Mouse (Mus musculus) cortical plate, adult 2 months (tissue): ENCODE measurements around the gene Cog7. TPM values are rescaled to one million over a fixed set of nuclear protein-coding genes. Genes with fewer than 3 reads are reported as not detected.

ENCODE experiments used
- H3K27ac ChIP-seq: fragments of 200-500 bp; 2 replicates; pipeline ENCODE4 v1.5.1; 2012; ENCODE audit warnings: low read length, control low read depth, inconsistent platforms; ENCODE audit not compliant: insufficient read depth
- H3K4me1 ChIP-seq: fragments of 200-500 bp; 2 replicates; pipeline ENCODE4 v1.6.1; 2011; ENCODE audit warnings: low read length; ENCODE audit not compliant: control insufficient read depth, insufficient read depth
- H3K4me3 ChIP-seq: fragments of 200-500 bp; 2 replicates; pipeline ENCODE4 v1.5.1; 2011; ENCODE audit warnings: mild to moderate bottlenecking, low read length, control low read depth; ENCODE audit not compliant: insufficient read depth
- CTCF ChIP-seq: fragments of 200-500 bp; IDR thresholded peaks from 2 replicates; pipeline ENCODE4 v1.5.1; 2011; ENCODE audit warnings: mild to moderate bottlenecking, control low read depth, low read length; ENCODE audit not compliant: insufficient read depth; ENCODE audit errors: extremely low read depth
- POLR2A ChIP-seq: fragments of 200-500 bp; IDR thresholded peaks from 2 replicates; pipeline ENCODE4 v1.6.1; 2011; ENCODE audit warnings: mild to moderate bottlenecking, low read length, control low read depth; ENCODE audit not compliant: insufficient read depth; ENCODE audit errors: extremely low read depth
- polyA plus RNA-seq: library from polyadenylated mRNA; depleted of rRNA; stranded (reverse); fragments of >200 nt; gene quantifications from 2 replicates; pipeline ENCODE4 v1.2.3, GENCODE M21; 2012

The Cog7 gene
- polyA plus RNA-seq, 1 experiment, result 28.9 TPM

GRCm38 (mm10) chr7:121935906-121936794, 45.4 kb downstream of the Cog7 start:
- TF ChIP-seq CTCF, result no peak
- TF ChIP-seq POLR2A, result no peak
- no peak overlapping the region for H3K4me3 ChIP-seq
- H3K27ac ChIP-seq, result no peak overlapping the region
- H3K4me1 ChIP-seq, result peaks cover 4% of the 10 kb centered on the region; the same call in 1 of the 2 replicates

GRCm38 (mm10) chr7:121934346-121934745, 47.2 kb downstream of the Cog7 start:
- H3K27ac ChIP-seq, result no peak overlapping the region
- peaks cover 5% of the 10 kb centered on the region; the same call in 1 of the 2 replicates for H3K4me1 ChIP-seq
- TF ChIP-seq CTCF, result no peak
- no peak overlapping the region for H3K4me3 ChIP-seq

GRCm38 (mm10) chr7:121933675-121934074, 47.8 kb downstream of the Cog7 start:
- no peak overlapping the region for H3K4me3 ChIP-seq
- peaks cover 5% of the 10 kb centered on the region; the same call in 1 of the 2 replicates for H3K4me1 ChIP-seq
- TF ChIP-seq CTCF (no peak), POLR2A (no peak)
- no peak overlapping the region for H3K27ac ChIP-seq

GRCm38 (mm10) chr7:121931246-121931645, 50.3 kb downstream of the Cog7 start:
- 0 out of 2 replicates have a peak, but pooled peaks cover 2% of the 10 kb centered on the region for H3K4me1 ChIP-seq
- no peak for TF ChIP-seq CTCF
- TF ChIP-seq POLR2A, result no peak
- H3K4me3 ChIP-seq, result no peak overlapping the region
- H3K27ac ChIP-seq, result no peak overlapping the region

- no peak overlapping the region for H3K4me3 ChIP-seq
- TF ChIP-seq CTCF, result no peak
- TF ChIP-seq POLR2A, result no peak
- 0 out of 2 replicates have a peak, but pooled peaks cover 2% of the 10 kb centered on the region for H3K4me1 ChIP-seq
- H3K27ac ChIP-seq, result no peak overlapping the region
Observed at GRCm38 (mm10) chr7:121927882-121928281, 53.6 kb downstream of the Cog7 start.

DNA sequence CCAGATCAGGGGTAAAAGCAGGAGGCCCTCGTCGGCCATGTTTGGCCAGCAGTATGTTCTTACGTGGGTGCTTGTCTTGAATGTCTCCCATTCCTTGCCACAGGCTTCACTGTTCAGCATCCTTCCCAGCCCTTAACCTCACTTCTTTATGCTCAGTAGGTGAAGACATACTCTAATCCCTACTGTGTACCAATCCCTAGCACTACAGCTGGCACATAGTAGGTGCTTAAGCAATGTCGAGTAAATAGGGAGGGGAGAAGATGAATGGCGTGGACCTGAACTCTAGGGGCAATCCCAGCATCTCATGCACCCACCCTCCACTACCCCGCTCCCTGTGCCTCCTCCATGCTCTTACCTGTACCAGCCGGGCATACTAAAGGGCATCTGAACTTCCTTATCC, 57.1 kb downstream of the Cog7 start:
- H3K4me1 ChIP-seq, result no peaks in the 10 kb centered on the region
- TF ChIP-seq POLR2A, result no peak
- no peak for TF ChIP-seq CTCF
- no peak overlapping the region for H3K4me3 ChIP-seq
- H3K27ac ChIP-seq, result no peak overlapping the region

DNA sequence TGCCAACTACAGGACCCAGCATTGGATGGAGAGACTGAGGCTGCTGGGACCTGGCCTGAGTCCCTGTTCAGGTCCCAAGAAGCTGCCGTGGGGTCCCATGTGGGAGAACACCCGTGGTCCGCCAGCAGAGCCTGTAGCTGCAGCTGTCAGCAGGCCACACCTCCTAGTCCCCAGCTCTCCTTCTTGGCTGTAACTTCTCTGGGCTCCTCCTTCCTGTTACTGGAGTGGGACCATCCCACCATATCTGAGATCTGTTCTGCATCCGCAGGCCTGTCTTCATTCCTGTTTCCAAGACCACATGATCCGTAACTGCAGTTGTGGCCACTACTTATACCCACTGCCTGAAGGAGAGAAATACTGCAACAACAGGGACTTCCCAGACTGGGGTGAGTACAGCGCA, 67.6 kb downstream of the Cog7 start:
- no peak overlapping the region for H3K4me3 ChIP-seq
- no peak for TF ChIP-seq CTCF
- no peak for TF ChIP-seq POLR2A
- H3K27ac ChIP-seq, result no peak overlapping the region
- H3K4me1 ChIP-seq, result no peaks in the 10 kb centered on the region

GRCm38 (mm10) chr7:121912250-121912649, 69.3 kb downstream of the Cog7 start:
- TF ChIP-seq CTCF (no peak), POLR2A (no peak)
- no peak overlapping the region for H3K27ac ChIP-seq
- H3K4me3 ChIP-seq, result no peak overlapping the region
- H3K4me1 ChIP-seq, result no peaks in the 10 kb centered on the region

- TF ChIP-seq POLR2A, result no peak
- TF ChIP-seq CTCF, result no peak
- Histone ChIP-seq H3K4me3 (no peak overlapping the region), H3K4me1 (no peaks in the 10 kb centered on the region), H3K27ac (no peak overlapping the region)
Observed at GRCm38 (mm10) chr7:121906879-121907278, 74.6 kb downstream of the Cog7 start.
